Comparison of ENCODE assay signal across 36 mouse cellular contexts in genomic region chr2:178428183-178428582, GRCm38 (mm10). TPM values are rescaled to one million over a fixed set of nuclear protein-coding genes. Genes with fewer than 3 reads are reported as not detected.
"Had no signal": no experiment of that assay in that cellular context is flagged by ENCODE, and none has a peak within 500 bp of the region (broad histone marks: within the 10 kb centered on the region; RNA-seq: fewer than 3 reads in every experiment).

No protein-coding gene starts in this region.

- ATAC-seq: liver, embryonic 12.5 days; liver, postnatal 0 days; lung, postnatal 0 days; midbrain, embryonic 13.5 days; midbrain, embryonic 15.5 days; midbrain, embryonic 16.5 days had no signal

- H3K9ac ChIP-seq: limb, embryonic 12.5 days; limb, embryonic 13.5 days; limb, embryonic 15.5 days; liver, embryonic 12.5 days; liver, embryonic 13.5 days; liver, embryonic 14.5 days; liver, embryonic 15.5 days; liver, postnatal 0 days; lung, embryonic 14.5 days; lung, embryonic 15.5 days; midbrain, embryonic 12.5 days; midbrain, embryonic 13.5 days; midbrain, embryonic 15.5 days; neural tube, embryonic 12.5 days; neural tube, embryonic 13.5 days had no signal

- H3K4me1 ChIP-seq: liver, embryonic 12.5 days; liver, embryonic 13.5 days; liver, embryonic 15.5 days; midbrain, embryonic 15.5 days; neural tube, embryonic 12.5 days had no signal

- H3K9me3 ChIP-seq: limb, embryonic 10.5 days; limb, embryonic 12.5 days; limb, embryonic 13.5 days; limb, embryonic 15.5 days; liver, embryonic 12.5 days; liver, embryonic 13.5 days; liver, embryonic 15.5 days; lung, embryonic 15.5 days; megakaryocyte, embryonic 14.5 days; midbrain, embryonic 12.5 days; midbrain, embryonic 13.5 days; midbrain, embryonic 15.5 days; neural tube, embryonic 12.5 days; neural tube, embryonic 13.5 days had no signal

- H3K4me2 ChIP-seq: limb, embryonic 12.5 days; limb, embryonic 13.5 days; limb, embryonic 15.5 days; liver, embryonic 11.5 days; liver, embryonic 12.5 days; liver, embryonic 13.5 days; liver, embryonic 15.5 days; lung, embryonic 14.5 days; lung, embryonic 15.5 days; midbrain, embryonic 12.5 days; midbrain, embryonic 13.5 days; midbrain, embryonic 15.5 days; neural tube, embryonic 12.5 days; neural tube, embryonic 13.5 days had no signal

- H3K27ac ChIP-seq: limb, embryonic 10.5 days; limb, embryonic 12.5 days; limb, embryonic 13.5 days; limb, embryonic 15.5 days; liver, embryonic 12.5 days; liver, embryonic 13.5 days; liver, embryonic 14.5 days; liver, embryonic 15.5 days; lung, embryonic 15.5 days; macrophage; midbrain, embryonic 12.5 days; midbrain, embryonic 13.5 days; midbrain, embryonic 15.5 days; neural tube, embryonic 12.5 days; neural tube, embryonic 13.5 days had no signal

- DNase-seq: left cerebral cortex, postnatal 4 days; liver; liver, embryonic 13.5 days; liver, postnatal 0 days; lung, adult 18-20 months; lung, adult 2 months; lung, embryonic 14.5 days; lung, postnatal 14 days; lung, postnatal 36 days; lung, postnatal 4 days; midbrain, embryonic 14.5 days had no signal

- H3K36me3 ChIP-seq: limb, embryonic 10.5 days; limb, embryonic 12.5 days; limb, embryonic 13.5 days; limb, embryonic 15.5 days; liver, embryonic 12.5 days; liver, embryonic 13.5 days; liver, embryonic 15.5 days; lung, embryonic 15.5 days; midbrain, embryonic 12.5 days; midbrain, embryonic 13.5 days; midbrain, embryonic 15.5 days; neural tube, embryonic 12.5 days; neural tube, embryonic 13.5 days had no signal

- H3K4me3 ChIP-seq: limb, embryonic 10.5 days; limb, embryonic 12.5 days; limb, embryonic 13.5 days; limb, embryonic 15.5 days; liver, embryonic 12.5 days; liver, embryonic 13.5 days; liver, embryonic 15.5 days; lung, embryonic 15.5 days; megakaryocyte, embryonic 14.5 days; midbrain, embryonic 12.5 days; midbrain, embryonic 13.5 days; midbrain, embryonic 15.5 days; myocyte; neural tube, embryonic 12.5 days; neural tube, embryonic 13.5 days had no signal

- H3K27me3 ChIP-seq: limb, embryonic 12.5 days; liver, embryonic 12.5 days; liver, embryonic 13.5 days; liver, embryonic 15.5 days; lung, embryonic 15.5 days; midbrain, embryonic 12.5 days; midbrain, embryonic 13.5 days; midbrain, embryonic 15.5 days; neural tube, embryonic 12.5 days; neural tube, embryonic 13.5 days had no signal

RNA-seq across cellular contexts. Expression of gene Cdh26, which starts 2.1 kb away (rescaled TPM):
- total RNA-seq: liver, adult 2 months; megakaryocyte progenitor cell, adult 5-6 weeks; megakaryocyte, adult 5-6 weeks; megakaryocyte-erythroid progenitor cell, adult 5-6 weeks; monocyte, adult 5-6 weeks had no signal
- polyA plus RNA-seq: liver, adult 2 months; liver, embryonic 11.5 days; lung, embryonic 14.5 days; macrophage; myocyte; neural tube, embryonic 13.5 days had no signal

RNA-seq across cellular contexts. Expression of gene Ppp1r3d, which starts 13.9 kb away (rescaled TPM):
- polyA plus RNA-seq: myocyte had no signal

RNA-seq across cellular contexts. Expression of gene Sycp2, which starts 20.7 kb away (rescaled TPM):
- total RNA-seq: liver, adult 2 months; megakaryocyte-erythroid progenitor cell, adult 5-6 weeks; monocyte, adult 5-6 weeks had no signal
- polyA plus RNA-seq: liver, adult 2 months; liver, embryonic 11.5 days; liver, embryonic 12.5 days; liver, embryonic 13.5 days; liver, embryonic 15.5 days; liver, postnatal 0 days; lung, embryonic 15.5 days; lung, embryonic 16.5 days; macrophage; myocyte had no signal
